Mouse (Mus musculus): ENCODE measurements at regions not wholly inside any gene's neighbourhood (a gene's known extent, or its start where the extent isn't known, plus 50 kb on each side); places are given as distances from the start of the nearest gene placed in this dataset.
"Not testable (repeated sequence)": the region's sequence is repeated elsewhere in the genome, so short reads cannot be mapped to it uniquely, and the experiment has no call there.

GRCm38 (mm10) chr12:117379103-117379850 lies 137.0 kb upstream of the Rapgef5 start:
- no peak for DNase-seq

GRCm38 (mm10) chr12:117380836-117381235 lies 135.4 kb upstream of the Rapgef5 start:
- DNase-seq: no peak

GRCm38 (mm10) chr12:117382727-117383126 lies 133.6 kb upstream of the Rapgef5 start:
- not testable (repeated sequence) for DNase-seq

GRCm38 (mm10) chr12:117385072-117385666 lies 131.1 kb upstream of the Rapgef5 start:
- DNase-seq: peak; percentile 82

- no peak for DNase-seq
Observed at GRCm38 (mm10) chr12:117385697-117386096, 130.6 kb upstream of the Rapgef5 start.

- no peak for DNase-seq
Observed at GRCm38 (mm10) chr12:117386957-117387356, 129.3 kb upstream of the Rapgef5 start.

GRCm38 (mm10) chr12:117389516-117390347 lies 126.5 kb upstream of the Rapgef5 start:
- peak; percentile 39 for DNase-seq

GRCm38 (mm10) chr12:117397512-117397911 lies 118.8 kb upstream of the Rapgef5 start:
- DNase-seq: no peak

- peak; percentile 83 for DNase-seq
Observed at GRCm38 (mm10) chr12:117403513-117404156, 112.6 kb upstream of the Rapgef5 start.

- peak; percentile 52 for DNase-seq
Observed at GRCm38 (mm10) chr12:117404157-117404752, 112.0 kb upstream of the Rapgef5 start.

- DNase-seq: no peak
Observed at GRCm38 (mm10) chr12:117406832-117407231, 109.4 kb upstream of the Rapgef5 start.

- DNase-seq: peak; percentile 61
Observed at GRCm38 (mm10) chr12:117410604-117411003, 105.7 kb upstream of the Rapgef5 start.

- DNase-seq: peak; percentile 69
Observed at GRCm38 (mm10) chr12:117412257-117412656, 104.0 kb upstream of the Rapgef5 start.

- DNase-seq: no peak
Observed at GRCm38 (mm10) chr12:117412779-117413505, 103.3 kb upstream of the Rapgef5 start.

GRCm38 (mm10) chr12:117414020-117414419 lies 102.3 kb upstream of the Rapgef5 start:
- DNase-seq: no peak

- DNase-seq: no peak
Observed at GRCm38 (mm10) chr12:117415146-117415545, 101.1 kb upstream of the Rapgef5 start.

GRCm38 (mm10) chr12:117417991-117418390 lies 98.3 kb upstream of the Rapgef5 start:
- no peak for DNase-seq

- no peak for DNase-seq
Observed at GRCm38 (mm10) chr12:117422315-117422978, 93.8 kb upstream of the Rapgef5 start.

- no peak for DNase-seq
Observed at GRCm38 (mm10) chr12:117425363-117426031, 90.8 kb upstream of the Rapgef5 start.

GRCm38 (mm10) chr12:117427431-117427830 lies 88.8 kb upstream of the Rapgef5 start:
- peak; percentile 52 for DNase-seq

- no peak for DNase-seq
Observed at GRCm38 (mm10) chr12:117430886-117431285, 85.4 kb upstream of the Rapgef5 start.
